Mouse (Mus musculus) intestine, postnatal 0 days (tissue): ENCODE data around the gene Pdpk1. TPM values are rescaled to one million over a fixed set of nuclear protein-coding genes. Genes with fewer than 3 reads are reported as not detected.

ENCODE experiments used
- ATAC-seq: fragments of 200-750 bp; cut with Nextera tagmentation; 2 replicates; pipeline ENCODE4 v1.8.0; 2017; ENCODE audit warnings: mild to moderate bottlenecking, moderate TSS enrichment, moderate library complexity
- H3K27ac ChIP-seq: fragments of 300-500 bp; sonication (generic); 2 replicates; pipeline ENCODE4 v1.5.1; 2014; ENCODE audit warnings: mild to moderate bottlenecking, low read depth, low read length, moderate library complexity
- H3K27me3 ChIP-seq: fragments of 300-500 bp; sonication (generic); replicated peaks from 2 replicates; pipeline ENCODE4 v1.6.1; 2014; ENCODE audit warnings: low read length, mixed read lengths; ENCODE audit not compliant: control insufficient read depth, insufficient read depth
- H3K36me3 ChIP-seq: fragments of 300-500 bp; sonication (generic); 2 replicates; pipeline ENCODE4 v1.6.1; 2014; ENCODE audit warnings: mild to moderate bottlenecking, moderate library complexity; ENCODE audit not compliant: control insufficient read depth, insufficient read depth
- H3K4me1 ChIP-seq: fragments of 300-500 bp; sonication (generic); replicated peaks from 2 replicates; pipeline ENCODE4 v1.6.1; 2014; ENCODE audit warnings: antibody characterized with exemption, low read length, mixed read lengths; ENCODE audit not compliant: control insufficient read depth, insufficient read depth
- H3K4me2 ChIP-seq: fragments of 300-500 bp; sonication (generic); replicated peaks from 2 replicates; pipeline ENCODE4 v1.6.1; 2014; ENCODE audit warnings: low read depth, mild to moderate bottlenecking, moderate library complexity
- H3K4me3 ChIP-seq: fragments of 300-500 bp; sonication (generic); 2 replicates; pipeline ENCODE4 v1.5.1; 2014; ENCODE audit warnings: low read depth, low read length
- H3K9ac ChIP-seq: fragments of 300-500 bp; sonication (generic); 2 replicates; pipeline ENCODE4 v1.6.1; 2014; ENCODE audit warnings: mild to moderate bottlenecking, low read depth, low read length
- H3K9me3 ChIP-seq: fragments of 300-500 bp; sonication (generic); 2 replicates; pipeline ENCODE4 v1.6.1; 2016; ENCODE audit warnings: mixed run types; ENCODE audit not compliant: control insufficient read depth
- CTCF ChIP-seq: sonication (generic); IDR thresholded peaks from 2 replicates; pipeline ENCODE4 v1.5.1; 2016; ENCODE audit warnings: low read depth, mild to moderate bottlenecking, control low read depth, antibody characterized with exemption, moderate library complexity
- WGBS: fragments of 180-500 bp; shearing (Covaris S2); extraction: QIAGEN DNeasy Blood & Tissue Kit; methylation state at CpG from one replicate; pipeline ENCODE4 v1.1.7; 2014; 5-methylcytosine and 5-hydroxymethylcytosine counted together
- polyA plus RNA-seq: library from polyadenylated mRNA; unstranded; fragments of >200 nt; fragmentation: Nextera tagmentation; extraction: Ambion mirVana; gene quantifications from 2 replicates; pipeline ENCODE4 v1.2.1, GENCODE M21; 2015

Pdpk1 gene
- polyA plus RNA-seq, 1 experiment from 2014 or later = 24.7 TPM

DNA sequence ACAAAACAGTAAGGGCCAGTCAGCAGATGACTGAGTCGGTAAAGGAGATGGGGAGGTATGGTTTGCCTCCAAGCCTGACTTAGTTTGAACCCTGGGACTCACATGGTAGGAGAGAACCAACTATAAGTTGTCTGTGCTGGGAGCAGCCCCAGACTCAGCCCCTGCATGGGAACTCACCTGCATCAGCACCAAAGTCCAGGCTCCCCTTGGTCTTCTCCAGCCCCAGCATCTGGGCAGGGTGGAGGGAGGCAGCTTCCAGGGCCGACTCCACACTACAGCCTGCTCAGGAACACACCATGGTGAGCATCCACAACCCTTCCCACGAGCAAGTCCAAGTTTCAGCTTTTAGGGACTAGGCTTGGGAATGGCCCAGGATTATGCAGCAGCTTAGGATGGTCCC, 5.7 kb upstream of the Pdpk1 start:
- TF ChIP-seq CTCF = no peak
- Histone ChIP-seq H3K27ac (no peak overlapping the region), H3K9ac (no peak overlapping the region), H3K4me2 (no peak overlapping the region), H3K4me3 (no peak overlapping the region), H3K9me3 (no peaks in the 10 kb centered on the region), H3K4me1 (peaks cover 3% of the 10 kb centered on the region; the same call in 1 of the 2 replicates), H3K27me3 (no peaks in the 10 kb centered on the region), H3K36me3 (peaks cover 35% of the 10 kb centered on the region)
- ATAC-seq = no peak
- whole genome bisulfite sequencing = 87% methylated on average over 3 of the region's 3 CpGs

DNA sequence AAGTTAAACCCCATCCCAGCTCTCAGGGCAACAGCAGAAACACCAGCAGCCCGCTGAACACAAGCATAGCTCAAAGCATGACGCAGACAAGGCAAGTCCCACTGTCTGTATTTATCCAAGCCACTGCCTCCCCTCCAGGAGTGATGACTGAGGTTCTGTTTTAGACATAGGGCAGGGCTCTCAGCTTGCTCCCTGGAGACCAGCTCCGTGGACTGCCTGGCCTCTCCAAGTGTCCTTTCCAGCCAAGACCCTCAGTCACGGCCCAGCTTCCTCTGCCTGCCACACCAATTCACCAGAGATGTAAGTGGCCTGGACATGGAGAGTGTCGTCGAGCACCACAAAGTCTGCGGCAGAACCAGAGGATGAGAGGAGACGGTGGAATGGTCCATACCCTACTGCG, 5.0 kb upstream of the Pdpk1 start:
- Histone ChIP-seq H3K4me2 (no peak overlapping the region), H3K9me3 (no peaks in the 10 kb centered on the region), H3K4me1 (peaks cover 3% of the 10 kb centered on the region; the same call in 1 of the 2 replicates), H3K9ac (no peak overlapping the region), H3K27ac (no peak overlapping the region), H3K4me3 (no peak overlapping the region), H3K36me3 (peaks cover 35% of the 10 kb centered on the region), H3K27me3 (no peaks in the 10 kb centered on the region)
- no peak for ATAC-seq
- 90% methylated on average over 9 of the region's 9 CpGs for WGBS
- TF ChIP-seq CTCF = no peak

DNA sequence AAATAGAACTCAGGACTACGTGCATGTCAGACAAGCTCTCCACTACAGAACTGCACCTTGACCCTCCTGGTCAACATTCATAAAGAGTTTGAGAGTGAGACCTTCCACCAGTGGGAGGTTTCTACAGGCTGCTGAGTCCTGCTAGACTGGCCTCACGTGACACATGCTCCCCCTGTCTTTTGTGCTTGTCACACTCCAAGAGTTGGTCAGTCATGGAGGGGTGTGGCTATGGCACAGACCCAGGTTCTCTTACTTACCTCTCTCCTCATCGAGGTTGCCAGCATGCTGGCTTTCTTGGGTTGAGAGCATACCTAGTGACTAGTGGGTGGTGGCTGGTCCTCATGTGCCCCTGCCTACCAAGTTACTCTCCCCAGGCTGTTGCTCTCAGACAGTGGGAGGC, 3.7 kb upstream of the Pdpk1 start:
- 54% methylated on average over 3 of the region's 3 CpGs for WGBS
- H3K36me3 ChIP-seq = peaks cover 35% of the 10 kb centered on the region
- H3K4me2 ChIP-seq = no peak overlapping the region
- H3K9me3 ChIP-seq = no peaks in the 10 kb centered on the region
- ATAC-seq = 0 out of 2 replicates have a peak, but pooled peaks have one; percentile 7
- H3K27ac ChIP-seq = no peak overlapping the region
- no peaks in the 10 kb centered on the region for H3K27me3 ChIP-seq
- no peak overlapping the region for H3K9ac ChIP-seq
- TF ChIP-seq CTCF = peak; percentile 21; the same call in 1 of the 2 replicates
- peaks cover 3% of the 10 kb centered on the region; the same call in 1 of the 2 replicates for H3K4me1 ChIP-seq
- no peak overlapping the region for H3K4me3 ChIP-seq

DNA sequence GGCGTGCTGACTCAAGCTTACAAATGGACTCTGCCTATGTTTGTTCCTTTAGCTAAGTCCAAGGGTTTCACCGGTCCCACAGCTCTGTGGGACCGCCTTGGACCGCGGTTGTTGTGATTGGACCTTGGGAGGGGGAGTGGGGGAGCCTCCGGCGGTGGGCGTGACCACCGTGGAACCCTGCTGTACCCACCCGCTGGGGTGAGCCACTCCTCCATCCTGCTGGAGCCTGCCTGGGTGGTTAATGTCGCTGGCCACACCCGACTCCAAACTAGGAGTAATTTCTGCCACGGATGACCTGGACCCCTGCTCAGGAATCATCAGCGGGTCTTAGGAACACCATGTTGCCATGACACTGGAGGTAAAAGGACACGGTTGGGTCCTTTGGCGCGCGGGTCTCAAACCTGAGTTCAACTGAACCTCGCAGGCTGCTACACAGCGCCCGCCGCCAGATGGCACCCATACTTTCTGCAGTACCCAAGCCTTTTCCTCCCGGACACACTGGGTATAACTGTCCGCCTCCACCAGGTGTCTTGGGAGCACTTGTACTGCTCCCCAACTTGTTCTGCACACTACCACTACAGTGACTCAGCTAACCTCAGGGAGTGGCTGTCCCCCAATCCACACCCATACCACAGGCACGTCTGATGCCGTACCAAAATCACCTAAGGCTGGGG, 1.3 kb upstream of the Pdpk1 start:
- Histone ChIP-seq H3K4me3 (peak overlapping the region; percentile 34), H3K4me2 (peak overlapping the region; percentile 75), H3K4me1 (peaks cover 3% of the 10 kb centered on the region; the same call in 1 of the 2 replicates), H3K27ac (no peak overlapping the region), H3K9ac (no peak overlapping the region), H3K9me3 (no peaks in the 10 kb centered on the region), H3K36me3 (peaks cover 23% of the 10 kb centered on the region; the same call in 1 of the 2 replicates), H3K27me3 (no peaks in the 10 kb centered on the region)
- 1% methylated on average over 26 of the region's 26 CpGs for WGBS
- peak; percentile 96 for TF ChIP-seq CTCF
- ATAC-seq = peak; percentile 88

DNA sequence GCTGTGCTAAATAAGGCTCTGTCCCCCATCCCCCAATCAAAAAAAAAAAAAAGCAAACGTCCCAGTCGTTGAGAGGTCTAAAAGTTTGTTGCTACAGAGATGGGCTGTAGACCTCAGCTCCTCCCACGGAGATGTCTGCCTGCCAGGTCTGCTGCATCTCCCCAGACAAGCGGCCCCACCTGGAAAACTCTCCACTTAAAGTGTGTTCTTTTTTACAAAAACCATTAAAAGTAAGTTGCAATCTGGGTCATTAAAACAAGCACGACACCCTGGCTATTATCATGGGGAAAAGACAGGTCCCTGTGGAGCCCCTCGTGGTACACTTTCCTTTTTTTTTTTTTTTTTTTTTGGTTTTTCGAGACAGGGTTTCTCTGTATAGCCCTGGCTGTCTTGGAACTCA, 658 bp upstream of the Pdpk1 start:
- H3K9ac ChIP-seq = no peak overlapping the region

DNA sequence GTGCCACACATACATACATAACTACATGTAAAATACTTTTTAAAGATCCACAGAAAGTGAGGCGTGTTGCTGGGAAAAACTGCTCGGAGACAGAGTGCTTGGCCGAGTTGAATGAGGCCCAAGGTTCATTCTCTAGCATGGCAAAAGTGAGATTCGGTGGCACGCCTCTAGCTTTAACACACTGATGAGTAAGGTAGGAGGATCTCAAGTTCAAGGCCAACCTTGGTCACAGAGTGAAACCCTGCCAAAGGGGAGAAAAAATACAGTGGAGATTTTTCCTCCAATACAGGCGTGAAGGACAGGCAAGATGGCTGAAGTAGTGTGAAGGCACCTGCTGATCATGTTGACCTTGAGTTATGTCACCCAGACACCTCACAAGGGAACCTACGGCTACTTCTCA, 1.3 kb downstream of the Pdpk1 start:
- WGBS = 91% methylated on average over 7 of the region's 7 CpGs

More for the DNA sequence above, 658 bp upstream of the Pdpk1 start:
- Histone ChIP-seq H3K4me2 (peak overlapping the region; percentile 75), H3K4me3 (no peak overlapping the region; the same call in 1 of the 2 replicates), H3K4me1 (peaks cover 3% of the 10 kb centered on the region; the same call in 1 of the 2 replicates), H3K9me3 (no peaks in the 10 kb centered on the region), H3K36me3 (peaks cover 16% of the 10 kb centered on the region; the same call in 1 of the 2 replicates), H3K27me3 (no peaks in the 10 kb centered on the region), H3K27ac (no peak overlapping the region)
- ATAC-seq = no peak
- no peak for TF ChIP-seq CTCF
- 14% methylated on average over 7 of the region's 7 CpGs for WGBS

More for the DNA sequence above, 1.3 kb downstream of the Pdpk1 start:
- no peak for TF ChIP-seq CTCF
- Histone ChIP-seq H3K4me1 (peaks cover 3% of the 10 kb centered on the region; the same call in 1 of the 2 replicates), H3K9ac (no peak overlapping the region), H3K4me3 (no peak overlapping the region), H3K27ac (no peak overlapping the region), H3K9me3 (no peaks in the 10 kb centered on the region), H3K4me2 (no peak overlapping the region), H3K36me3 (no peaks in the 10 kb centered on the region), H3K27me3 (no peaks in the 10 kb centered on the region)
- ATAC-seq = no peak
